Mouse (Mus musculus) frontal cortex, postnatal 25 days (tissue): ENCODE results near the gene Acot12.
"Not testable (repeated sequence)": the region's sequence is repeated elsewhere in the genome, so short reads cannot be mapped to it uniquely, and the experiment has no call there.

Experiments
- DNase-seq, 2 experiments: peaks; one replicate each; pipeline ENCODE4 v3.0.0; 2022; ENCODE audit warnings: low spot score in 2 of 2

Gene Acot12

DNA sequence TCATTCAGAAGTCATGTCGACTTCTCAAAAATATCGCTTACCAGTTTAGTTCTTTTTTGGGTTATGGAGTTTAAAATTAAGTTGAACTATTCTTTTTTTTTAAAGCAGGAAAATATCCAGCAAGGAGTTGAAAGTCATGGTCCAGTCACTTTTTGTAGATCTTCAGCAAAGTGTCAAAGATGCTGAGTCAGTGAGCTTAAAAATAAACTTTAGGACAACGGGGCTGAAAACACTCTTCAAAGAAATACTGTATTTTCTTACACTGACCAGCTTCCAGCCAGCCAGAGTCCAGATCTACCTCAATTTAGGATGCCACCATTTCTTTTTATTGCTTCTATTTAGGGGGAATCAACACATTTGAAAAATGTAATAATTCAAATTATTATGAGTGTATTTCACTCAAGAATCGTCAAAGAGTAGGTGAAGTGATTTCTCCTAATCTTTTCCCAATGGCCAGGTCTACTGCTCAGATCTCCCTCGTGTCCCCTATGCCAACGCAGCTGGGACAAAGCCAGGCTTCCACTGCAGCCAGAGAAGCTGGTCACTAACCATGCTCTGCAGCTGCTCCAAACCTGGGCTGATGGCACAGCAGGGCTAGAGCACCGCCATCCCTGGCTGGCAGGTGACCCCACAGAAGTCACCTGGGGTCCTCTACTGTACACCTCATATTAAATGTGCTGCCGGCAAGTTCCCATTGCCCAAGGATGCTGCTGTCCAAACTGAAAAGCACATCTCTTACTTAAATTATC lies 19.2 kb downstream of the Acot12 start:
- no peak for DNase-seq

DNA sequence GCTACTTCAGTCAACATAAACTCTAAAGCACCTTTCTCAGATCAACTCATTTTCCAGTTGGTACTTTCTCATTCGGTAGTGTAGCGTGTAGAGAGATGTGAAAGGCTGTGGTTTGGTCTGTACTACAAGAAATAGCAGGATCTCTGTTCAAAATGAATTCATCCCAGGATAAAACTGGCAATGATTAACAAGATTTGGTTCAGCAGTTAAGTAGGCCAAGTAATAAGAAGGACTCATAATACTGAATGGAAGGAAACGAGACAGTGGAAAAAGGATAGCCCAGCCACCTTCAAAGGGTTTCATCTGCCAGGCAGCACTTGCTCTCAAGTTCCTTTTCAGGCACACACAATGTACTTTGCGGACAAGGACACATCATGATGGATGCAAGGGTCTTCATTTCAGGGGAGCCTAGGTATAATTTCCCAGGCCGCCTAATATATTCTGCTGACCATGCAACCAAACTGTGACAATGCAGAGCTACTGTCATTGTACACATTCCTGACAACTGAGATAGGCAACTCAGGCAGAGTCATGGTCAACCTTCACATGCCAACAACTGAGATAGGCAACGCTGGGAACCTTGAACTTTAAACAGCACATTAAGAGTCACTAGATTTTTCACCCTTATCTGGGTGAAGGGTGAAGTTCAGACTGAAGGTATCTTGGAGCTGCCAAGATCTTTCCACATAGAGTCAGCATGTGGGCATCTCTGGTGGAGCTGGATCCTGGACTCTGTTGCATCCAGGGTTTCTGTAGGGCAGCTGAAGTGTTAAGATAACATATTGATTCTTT lies 20.5 kb downstream of the Acot12 start:
- DNase-seq: no peak

DNA sequence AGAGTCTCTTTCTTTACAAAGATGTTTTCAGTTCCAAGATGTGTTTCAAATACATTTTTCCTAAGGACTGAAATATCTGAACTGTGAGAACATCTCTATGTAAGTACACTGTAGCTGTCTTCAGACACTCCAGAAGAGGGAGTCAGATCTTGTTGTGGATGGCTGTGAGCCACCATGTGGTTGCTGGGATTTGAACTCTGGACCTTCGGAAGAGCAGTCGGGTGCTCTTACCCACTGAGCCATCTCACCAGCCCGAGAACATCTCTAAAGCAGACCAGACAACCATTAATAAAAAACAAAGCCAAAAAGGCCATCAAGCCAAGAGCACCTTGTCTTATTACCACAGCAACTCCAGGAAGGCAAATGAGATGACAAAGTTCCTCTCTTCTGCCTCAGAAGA lies 22.3 kb downstream of the Acot12 start:
- not testable (repeated sequence) for DNase-seq

DNA sequence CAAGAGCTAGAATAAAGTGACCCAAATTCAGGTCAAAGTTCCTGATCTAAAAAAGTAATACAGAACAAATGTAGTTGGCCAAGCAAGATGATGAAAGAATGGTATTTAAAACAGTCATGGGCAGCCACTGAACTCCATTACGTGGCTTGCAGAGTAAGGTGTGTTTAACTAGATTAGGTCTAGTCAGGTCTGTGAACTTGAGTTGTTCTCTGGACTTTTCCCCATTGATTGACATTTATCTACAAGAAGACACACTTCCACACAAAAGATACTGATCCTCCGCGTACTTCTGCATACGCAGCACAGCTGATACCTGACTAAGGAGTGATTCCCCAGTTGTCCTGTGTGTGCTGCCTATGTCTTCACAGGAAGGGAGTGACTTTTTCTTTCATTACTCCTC lies 24.3 kb downstream of the Acot12 start:
- DNase-seq: no peak

DNA sequence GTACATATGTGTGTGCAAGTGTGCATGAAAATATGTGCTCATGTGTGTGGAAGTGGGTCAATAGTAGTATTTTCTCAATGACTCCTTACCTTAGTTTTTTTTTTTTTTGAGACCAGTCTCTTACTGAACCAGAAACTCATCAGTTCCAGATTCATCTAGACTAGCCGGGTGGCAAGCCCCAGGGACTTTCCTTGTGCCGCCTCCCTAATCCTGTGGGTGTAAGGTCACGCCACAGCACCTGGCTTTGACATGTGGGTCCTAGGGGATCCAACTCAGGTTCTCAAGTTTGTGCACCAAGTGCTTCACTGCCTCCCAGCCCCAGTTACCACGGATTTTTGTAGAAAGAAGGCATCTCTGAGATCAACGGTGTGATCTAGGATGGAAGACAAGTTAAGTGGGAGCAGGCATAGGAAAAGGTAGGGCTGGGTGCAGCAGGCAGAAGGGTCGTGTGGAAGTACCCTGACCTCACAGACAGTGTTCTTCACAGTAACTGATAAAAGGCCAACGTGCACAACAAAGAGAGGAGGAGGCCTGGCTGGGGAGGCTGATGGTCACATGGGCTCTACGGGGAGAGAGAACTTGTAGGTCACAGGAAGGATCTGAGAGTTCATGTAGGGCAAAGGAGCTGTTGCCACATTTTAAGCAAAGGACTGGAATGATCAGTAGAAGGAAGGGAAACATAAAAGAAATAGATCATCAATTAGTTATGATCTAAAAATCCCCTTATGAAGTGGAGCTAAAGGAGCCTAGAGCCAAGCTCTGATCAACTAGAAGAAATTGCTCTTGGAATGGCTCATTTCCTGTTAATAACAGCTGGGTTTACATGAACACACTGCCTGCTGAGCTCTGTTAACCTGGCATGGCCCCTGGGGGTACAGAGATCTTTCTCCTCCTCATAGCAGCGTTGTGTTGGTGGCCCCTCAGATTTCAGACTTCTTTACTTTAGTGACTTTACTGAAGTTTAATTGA lies 27.7 kb downstream of the Acot12 start:
- DNase-seq: no peak

DNA sequence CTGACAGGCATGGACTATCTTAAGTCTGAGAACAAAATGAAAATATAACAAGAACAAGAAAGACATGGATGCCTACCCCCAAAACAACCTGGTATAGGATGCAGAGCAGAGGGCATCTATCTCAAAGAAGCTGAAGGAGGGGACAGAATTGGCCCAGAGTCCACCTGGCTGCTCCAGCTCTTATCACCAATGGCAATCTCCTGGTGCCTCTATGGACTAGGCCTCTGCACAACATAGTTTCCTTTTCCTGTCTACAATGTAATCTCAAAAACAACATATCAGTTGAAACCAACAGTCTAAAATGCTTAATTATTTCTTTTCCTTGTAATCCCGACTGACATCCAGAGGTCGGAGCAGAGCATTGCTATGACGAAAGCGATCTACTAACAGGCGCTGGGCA lies 36.8 kb downstream of the Acot12 start:
- DNase-seq: no peak

DNA sequence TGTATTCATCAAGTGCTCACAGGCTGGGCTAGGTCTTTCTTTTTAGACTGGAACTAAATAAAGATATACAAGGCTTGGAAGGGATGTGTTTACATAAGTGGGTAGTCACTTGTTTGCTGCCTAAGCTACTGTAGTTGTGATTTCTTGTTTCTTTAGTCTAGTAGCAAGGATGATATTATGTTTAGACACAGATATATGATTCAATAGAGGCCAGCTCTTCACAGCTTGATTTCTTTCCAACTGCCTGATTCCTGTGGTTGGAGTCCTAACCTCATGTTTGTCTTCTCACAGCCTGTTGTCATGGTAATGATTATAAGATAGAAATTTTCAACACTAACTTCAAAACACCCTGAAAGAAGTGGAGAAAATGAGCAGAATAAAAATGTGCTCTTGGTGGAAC lies 38.6 kb downstream of the Acot12 start:
- DNase-seq: no peak

DNA sequence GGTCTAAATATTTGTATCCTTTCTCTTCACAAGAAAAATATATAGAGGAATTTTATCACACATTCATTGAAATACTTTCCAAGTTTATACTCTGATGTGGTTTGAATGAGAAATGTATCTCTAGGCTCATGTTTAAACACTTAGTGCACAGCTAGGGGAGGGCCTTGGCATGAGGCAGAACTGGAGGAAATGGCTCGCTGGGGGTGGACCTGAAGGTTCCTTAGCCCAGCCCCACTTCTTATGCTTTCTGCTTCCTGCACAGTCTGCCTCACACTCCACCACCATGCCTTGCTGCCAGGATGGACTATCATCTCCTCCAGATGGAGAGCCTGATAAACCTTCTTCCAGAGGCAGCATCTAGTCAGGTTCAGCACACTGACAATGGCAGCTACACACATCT lies 50.7 kb downstream of the Acot12 start:
- no peak for DNase-seq

DNA sequence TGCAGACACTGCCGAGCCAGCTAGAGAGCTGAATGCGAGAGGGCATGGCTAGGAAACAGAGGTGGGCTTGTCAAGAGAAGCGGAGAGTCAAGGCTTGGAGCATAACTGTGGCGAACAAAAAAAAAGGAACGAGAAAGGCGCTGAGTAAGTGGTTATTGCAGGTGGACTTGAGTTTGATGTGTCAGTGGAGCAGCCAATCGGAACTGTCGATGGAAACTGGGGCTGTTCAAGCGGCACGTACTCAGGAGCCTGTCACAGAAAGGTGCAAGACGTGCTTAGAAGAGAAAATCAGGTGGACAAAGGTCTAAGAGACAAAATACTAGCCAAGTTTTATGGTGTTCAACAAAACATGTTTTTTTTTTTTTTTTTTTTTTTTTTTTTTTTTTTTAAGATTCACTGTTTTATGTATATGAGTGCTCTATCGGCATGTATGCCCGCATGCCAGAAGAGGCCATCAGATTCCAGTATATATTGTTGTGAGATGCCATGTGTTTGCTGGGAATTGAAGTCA lies 53.7 kb downstream of the Acot12 start:
- DNase-seq: no peak

DNA sequence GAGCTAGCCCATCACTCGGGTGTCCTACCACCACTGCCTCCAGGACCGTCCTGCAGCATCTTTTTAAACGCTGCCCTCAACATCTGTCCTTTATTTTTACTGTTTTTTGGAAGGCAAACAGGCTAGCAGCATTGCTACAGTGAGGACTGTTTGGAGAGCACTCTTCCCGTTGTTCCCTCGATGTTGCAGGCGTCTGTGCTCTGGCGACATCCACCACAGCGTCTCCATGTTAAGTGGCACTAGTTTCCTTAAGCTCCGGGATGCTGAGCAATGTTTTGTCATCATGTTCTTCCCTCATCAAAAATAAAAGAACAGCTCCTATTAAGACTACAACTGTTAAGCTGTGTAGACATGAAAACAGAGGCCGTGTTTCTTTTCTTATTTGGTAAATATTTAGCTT lies 54.3 kb downstream of the Acot12 start:
- no peak for DNase-seq

DNA sequence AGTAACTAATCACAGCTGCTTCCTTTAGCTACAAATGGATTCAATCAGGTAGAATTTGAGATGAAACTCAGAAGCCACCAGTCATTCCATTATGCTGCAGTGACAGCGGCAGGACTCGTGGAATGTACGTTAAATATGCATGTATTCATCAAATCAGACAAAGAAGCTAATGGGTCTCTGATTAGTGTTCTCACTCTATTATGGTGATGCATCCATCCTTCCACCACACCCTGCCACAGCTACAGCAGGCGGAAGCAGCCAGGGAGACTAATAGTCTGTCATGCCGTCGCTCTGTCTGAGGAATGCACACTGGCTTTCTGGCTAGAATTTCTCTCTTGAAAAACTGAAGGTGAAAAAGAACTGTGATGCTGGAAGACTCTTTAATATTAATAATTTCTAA lies 54.7 kb downstream of the Acot12 start:
- DNase-seq: no peak

DNA sequence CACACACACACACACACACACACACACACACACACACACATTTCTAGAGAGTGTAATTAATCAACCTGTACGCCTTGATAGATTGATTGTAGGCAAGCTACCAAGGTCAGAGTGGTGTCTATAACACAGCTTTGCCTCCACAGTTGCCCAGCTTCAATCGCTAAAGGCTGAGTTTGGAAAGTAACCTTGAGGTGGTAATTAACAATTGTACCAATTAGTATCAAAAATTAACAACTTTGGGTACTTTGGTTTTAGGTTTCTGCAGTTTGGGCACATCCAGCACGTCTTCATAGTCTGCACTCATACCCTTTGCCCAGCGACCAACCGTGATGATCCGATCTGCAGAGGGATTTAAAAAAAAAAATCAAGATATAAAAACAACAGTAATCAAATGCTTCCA lies 55.6 kb downstream of the Acot12 start:
- DNase-seq: no peak

DNA sequence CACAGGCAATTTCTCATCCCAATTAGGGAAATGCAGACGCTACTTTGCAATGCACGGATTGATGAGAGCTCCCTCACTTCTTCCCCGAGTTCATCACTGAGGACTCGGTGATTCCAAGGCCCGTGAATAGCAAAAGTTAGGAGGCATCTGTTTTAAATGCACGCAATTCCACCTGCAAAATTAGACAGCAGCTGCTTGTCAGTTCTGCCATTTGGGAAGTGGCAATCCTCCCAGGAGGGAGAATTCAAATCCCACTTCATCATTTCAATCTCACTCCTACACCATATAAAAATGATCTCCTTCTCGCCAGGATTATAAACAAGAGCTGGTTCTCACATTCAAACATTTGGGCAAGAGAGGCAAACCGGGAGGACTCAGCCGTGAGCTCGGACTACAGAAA lies 56.1 kb downstream of the Acot12 start:
- DNase-seq: no peak

DNA sequence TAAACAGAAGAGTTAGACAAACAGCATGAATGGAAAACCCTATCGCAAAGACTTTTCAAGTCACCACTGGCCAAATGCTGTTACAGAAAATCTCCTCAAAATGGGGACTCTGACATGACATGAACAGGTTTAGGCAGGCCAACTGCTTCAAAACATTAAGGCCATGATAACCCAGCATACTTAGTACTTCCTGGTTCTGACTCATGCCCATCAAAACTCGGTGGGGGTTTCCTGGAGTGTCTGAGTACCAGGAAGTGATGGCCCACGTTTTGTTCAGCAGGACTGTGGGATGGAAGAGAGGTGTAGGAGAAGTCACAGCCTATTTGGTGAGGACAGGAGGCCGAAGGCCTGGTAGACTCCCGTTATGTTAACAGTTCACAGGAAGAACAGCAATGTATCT lies 60.4 kb downstream of the Acot12 start:
- DNase-seq: no peak

DNA sequence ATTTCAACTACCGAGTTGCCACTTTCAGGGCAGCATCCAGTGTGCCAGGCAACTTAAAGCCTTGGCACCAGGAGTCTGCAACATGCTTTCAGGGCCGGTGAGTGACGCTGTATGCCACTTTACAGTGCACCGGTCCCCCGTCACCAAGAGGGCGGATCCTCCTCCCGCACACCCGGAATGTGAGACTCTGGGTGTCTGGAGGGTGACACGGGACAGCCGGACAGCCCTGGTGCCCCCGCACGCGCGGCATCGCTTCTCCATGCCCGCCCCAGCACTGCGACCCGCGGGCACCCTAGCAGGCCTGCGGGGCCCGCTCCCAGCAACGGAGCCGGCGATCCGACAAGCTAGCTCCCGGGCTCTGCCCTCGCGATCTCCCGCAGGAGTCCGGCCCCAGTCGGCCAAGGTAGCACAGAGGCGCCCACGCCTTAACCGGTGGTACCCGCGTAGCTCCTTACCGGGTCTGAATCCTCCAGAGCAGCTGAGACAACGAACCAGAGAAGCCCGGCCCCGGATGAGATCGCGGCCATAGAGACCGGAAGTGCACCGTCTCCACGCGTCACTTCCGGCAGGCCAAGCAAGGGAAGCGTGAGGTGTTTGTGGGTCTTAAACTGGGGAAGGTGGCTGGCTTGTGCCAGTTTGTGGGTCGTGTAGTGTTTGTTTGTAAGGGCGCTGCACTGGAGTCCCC lies 66.0 kb downstream of the Acot12 start, which contains the start of gene Zcchc9:
Gene Zcchc9 (minus strand): TSS at position 551 of the 685 bp plus-strand sequence.
- peak; percentile 77 to 82 for DNase-seq

DNA sequence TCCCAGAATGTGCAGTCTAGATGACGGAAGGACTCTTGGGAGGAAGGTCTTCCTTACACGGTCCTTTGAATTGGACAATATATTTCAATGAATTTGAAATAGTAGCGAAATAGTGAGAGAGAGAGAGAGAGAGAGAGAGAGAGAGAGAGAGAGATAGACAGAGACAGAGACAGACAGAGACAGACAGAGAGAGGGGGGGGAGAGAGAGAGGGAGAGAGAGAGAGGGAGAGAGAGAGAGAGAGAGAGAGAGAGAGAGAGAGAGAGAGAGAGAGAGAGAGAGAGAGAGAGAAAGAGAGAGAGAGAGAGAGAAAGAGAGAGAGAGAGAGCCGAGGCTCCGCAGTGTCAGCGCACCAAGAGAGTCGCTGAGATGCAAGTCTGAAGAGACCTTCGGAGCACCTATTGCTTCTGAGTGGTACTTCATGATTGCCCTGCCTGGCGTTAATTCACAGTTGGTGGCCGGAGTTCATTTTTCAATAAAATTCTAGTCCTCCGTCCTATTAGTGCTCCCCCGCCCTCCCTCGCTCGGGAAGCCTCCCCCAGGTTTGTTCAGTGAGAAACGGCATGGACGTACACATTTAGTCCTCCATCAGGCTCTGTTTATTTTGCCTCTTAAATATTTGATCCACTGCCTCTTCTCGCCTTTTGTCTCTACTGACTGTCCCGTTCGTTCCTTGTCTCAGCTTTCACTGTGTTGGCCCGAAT lies 66.7 kb downstream of the Acot12 start:
- no peak for DNase-seq

DNA sequence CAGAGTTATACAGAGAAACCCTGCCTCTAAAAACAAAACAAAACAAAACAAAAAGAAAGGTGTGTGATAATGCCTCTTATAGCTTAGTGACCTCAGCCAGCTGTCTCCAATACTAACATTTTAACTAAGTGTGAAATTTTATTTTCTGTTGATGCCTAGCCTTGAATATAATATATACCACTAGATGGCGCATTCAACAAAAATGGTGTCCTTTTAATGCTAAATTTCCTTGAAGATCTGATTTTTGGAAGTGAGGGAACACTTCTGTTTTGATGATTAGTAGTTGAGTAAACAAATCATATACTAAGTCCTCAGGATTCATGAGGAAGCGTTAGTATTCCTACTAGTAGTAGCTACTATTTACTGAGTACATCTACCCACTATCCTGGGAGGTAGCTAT lies 68.2 kb downstream of the Acot12 start:
- no peak for DNase-seq

DNA sequence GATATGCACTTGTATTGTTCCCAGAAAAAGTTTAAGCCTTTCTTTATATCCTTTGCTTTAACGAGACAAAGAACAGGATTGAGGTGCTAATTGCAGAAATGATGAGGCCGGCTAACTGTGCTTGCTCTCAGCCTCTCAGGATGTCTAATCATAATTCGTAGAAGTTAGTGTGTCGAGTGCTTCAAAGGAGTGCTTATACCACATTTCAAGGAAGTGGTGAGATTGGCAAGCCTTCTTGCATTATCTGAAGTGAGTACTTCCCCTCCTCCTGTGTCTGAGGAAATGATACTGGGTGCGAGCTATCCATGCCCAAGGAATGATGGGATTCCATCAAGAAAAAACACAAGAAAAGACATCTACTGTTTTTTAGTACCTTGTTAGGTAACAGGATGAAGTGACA lies 73.4 kb downstream of the Acot12 start:
- no peak for DNase-seq

DNA sequence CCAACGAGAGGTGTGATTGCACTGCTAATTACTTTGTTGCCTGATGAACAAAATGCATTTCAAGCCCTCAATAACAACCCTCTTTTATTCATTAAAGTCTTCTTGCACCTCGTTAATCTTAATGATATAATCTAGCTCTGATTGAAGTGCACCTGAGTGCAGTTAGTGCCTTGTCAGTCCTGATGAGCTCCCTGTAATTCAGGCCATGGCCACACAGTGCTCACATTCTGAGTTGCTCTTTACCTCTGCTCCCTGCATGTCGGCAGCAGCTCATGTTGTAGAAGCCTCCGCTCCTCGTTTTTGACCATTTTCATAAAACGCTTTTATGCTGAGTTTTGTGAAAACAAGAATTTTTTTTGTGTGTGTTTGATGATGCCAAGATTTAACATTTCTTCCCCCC lies 82.4 kb downstream of the Acot12 start:
- no peak for DNase-seq

DNA sequence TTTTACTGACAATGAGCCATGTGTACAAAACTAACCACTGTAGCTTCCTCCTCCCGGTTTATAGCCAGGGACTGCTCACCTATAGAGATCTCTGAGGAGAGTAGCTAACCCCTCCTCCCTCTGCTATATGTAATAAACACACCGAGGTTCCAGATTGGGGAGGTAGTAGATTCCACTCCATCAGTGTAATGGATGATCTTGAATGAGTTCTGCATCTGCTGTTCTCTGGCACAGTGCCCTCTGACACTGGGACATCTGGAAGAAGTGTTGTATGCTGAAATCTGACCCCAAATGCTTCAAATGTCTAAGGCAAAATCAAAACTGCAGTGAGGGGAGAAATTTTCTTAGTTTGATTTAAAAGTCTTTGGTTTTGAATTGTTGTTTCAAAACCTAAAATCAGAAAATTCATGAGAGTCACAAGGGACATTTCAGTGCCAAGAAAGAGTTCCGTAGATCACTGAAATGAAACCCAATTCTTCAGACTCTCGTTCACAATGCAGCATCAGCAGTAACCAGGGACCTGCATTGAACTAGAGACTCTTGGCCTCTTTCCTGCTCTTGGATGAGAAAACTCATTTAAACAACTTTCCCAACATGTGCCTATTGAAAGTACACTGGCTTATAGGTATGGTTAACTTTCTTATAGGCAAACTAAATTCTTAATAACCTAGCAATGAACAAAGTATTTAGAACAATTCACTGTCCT lies 83.7 kb downstream of the Acot12 start:
- no peak for DNase-seq
